ENCODE assay signal across 16 mouse cellular contexts in genomic region chr13:51663561-51663960, GRCm38 (mm10).
"Had no signal": no experiment of that assay in that cellular context is flagged by ENCODE, and none has a peak within 500 bp of the region (broad histone marks: within the 10 kb centered on the region; RNA-seq: fewer than 3 reads in every experiment).

No protein-coding gene starts in this region.

- H3K4me3 ChIP-seq: lung, embryonic 15.5 days; megakaryocyte, embryonic 14.5 days; midbrain, embryonic 13.5 days; midbrain, embryonic 15.5 days; neural tube, embryonic 12.5 days; stomach, embryonic 15.5 days had no signal

- H3K9me3 ChIP-seq: lung, embryonic 15.5 days; megakaryocyte, embryonic 14.5 days; midbrain, embryonic 13.5 days; midbrain, embryonic 15.5 days; neural tube, embryonic 12.5 days; stomach, embryonic 15.5 days had no signal

- H3K4me1 ChIP-seq: lung, embryonic 15.5 days; midbrain, embryonic 13.5 days; midbrain, embryonic 15.5 days; neural tube, embryonic 12.5 days; stomach, embryonic 15.5 days had no signal

- H3K27ac ChIP-seq: lung, embryonic 15.5 days; macrophage; midbrain, embryonic 13.5 days; midbrain, embryonic 15.5 days; neural tube, embryonic 12.5 days; stomach, embryonic 15.5 days; stomach, postnatal 0 days had no signal

- H3K9ac ChIP-seq: lung, embryonic 15.5 days; midbrain, embryonic 13.5 days; midbrain, embryonic 15.5 days; neural tube, embryonic 12.5 days; stomach, embryonic 15.5 days had no signal

- ATAC-seq: lung, postnatal 0 days; midbrain, embryonic 13.5 days; midbrain, embryonic 15.5 days had no signal

- H3K27me3 ChIP-seq: lung, embryonic 15.5 days; megakaryocyte, embryonic 14.5 days; midbrain, embryonic 13.5 days; midbrain, embryonic 15.5 days; neural tube, embryonic 12.5 days; stomach, embryonic 15.5 days had no signal

- DNase-seq: lung, postnatal 14 days; lung, postnatal 36 days; right cerebral cortex, postnatal 14 days; thymus, adult 2 months; thymus, postnatal 25 days; thymus, postnatal 4 days had no signal

- H3K4me2 ChIP-seq: lung, embryonic 15.5 days; midbrain, embryonic 11.5 days; midbrain, embryonic 13.5 days; midbrain, embryonic 15.5 days; neural tube, embryonic 12.5 days; stomach, embryonic 15.5 days had no signal
